Mouse (Mus musculus) erythroblast, embryonic 14.5 days (primary cell): Measurements from ENCODE around the gene AU040320. TPM values are rescaled to one million over a fixed set of nuclear protein-coding genes. Genes with fewer than 3 reads are reported as not detected.

Experiments used
- H3K27me3 ChIP-seq: 2 replicates; pipeline ENCODE4 v1.6.1; 2012; ENCODE audit warnings: inconsistent platforms; ENCODE audit not compliant: control insufficient read depth
- H3K36me3 ChIP-seq: 2 replicates; pipeline ENCODE4 v1.6.1; 2012; ENCODE audit warnings: mild to moderate bottlenecking, inconsistent platforms; ENCODE audit not compliant: control insufficient read depth
- H3K4me1 ChIP-seq: 2 replicates; pipeline ENCODE4 v1.6.1; 2012; ENCODE audit warnings: inconsistent platforms; ENCODE audit not compliant: control insufficient read depth
- H3K4me3 ChIP-seq: replicated peaks from 2 replicates; pipeline ENCODE3; 2012; ENCODE audit warnings: moderate library complexity, mild to moderate bottlenecking, inconsistent platforms
- H3K9me3 ChIP-seq: 2 replicates; pipeline ENCODE4 v1.6.1; 2012; ENCODE audit warnings: low read length, inconsistent platforms, mixed read lengths; ENCODE audit not compliant: control insufficient read depth
- GATA1 ChIP-seq: IDR thresholded peaks from 2 replicates; pipeline ENCODE4 v1.6.1; 2012; ENCODE audit warnings: low read length, inconsistent platforms, mixed read lengths
- TAL1 ChIP-seq: IDR thresholded peaks from 3 replicates; pipeline ENCODE4 v1.6.1; 2012; ENCODE audit warnings: low read length, inconsistent platforms, mixed read lengths
- polyA plus RNA-seq: library from polyadenylated mRNA; stranded (reverse); fragments of >175 nt; gene quantifications from 2 replicates; pipeline ENCODE4 v1.2.3, GENCODE M21; 2012

AU040320 gene
- polyA plus RNA-seq, 1 experiment, result 0.43 TPM

- no peak for TF ChIP-seq GATA1
- TF ChIP-seq TAL1, result no peak
- H3K36me3 ChIP-seq, result peaks cover 45% of the 10 kb centered on the region
- no peaks in the 10 kb centered on the region for H3K27me3 ChIP-seq
- H3K9me3 ChIP-seq, result no peaks in the 10 kb centered on the region
- no peaks in the 10 kb centered on the region for H3K4me1 ChIP-seq
- no peak overlapping the region for H3K4me3 ChIP-seq
Measured at GRCm38 (mm10) chr4:126839873-126840272, 86.5 kb downstream of the AU040320 start.

- H3K9me3 ChIP-seq, result no peaks in the 10 kb centered on the region
Measured at GRCm38 (mm10) chr4:126840996-126841560, 87.7 kb downstream of the AU040320 start.

GRCm38 (mm10) chr4:126842911-126843310 lies 89.6 kb downstream of the AU040320 start:
- Histone ChIP-seq H3K4me1 (no peaks in the 10 kb centered on the region), H3K9me3 (no peaks in the 10 kb centered on the region), H3K4me3 (no peak overlapping the region), H3K36me3 (peaks cover 36% of the 10 kb centered on the region), H3K27me3 (no peaks in the 10 kb centered on the region)
- TF ChIP-seq TAL1 (no peak), GATA1 (no peak)

More at GRCm38 (mm10) chr4:126840996-126841560, 87.7 kb downstream of the AU040320 start:
- no peak for TF ChIP-seq TAL1
- no peak for TF ChIP-seq GATA1
- no peaks in the 10 kb centered on the region for H3K4me1 ChIP-seq
- H3K36me3 ChIP-seq, result peaks cover 37% of the 10 kb centered on the region
- no peaks in the 10 kb centered on the region for H3K27me3 ChIP-seq
- no peak overlapping the region for H3K4me3 ChIP-seq

GRCm38 (mm10) chr4:126845664-126846063 lies 92.3 kb downstream of the AU040320 start:
- H3K9me3 ChIP-seq, result no peaks in the 10 kb centered on the region
- no peak for TF ChIP-seq GATA1
- no peak for TF ChIP-seq TAL1
- no peaks in the 10 kb centered on the region for H3K27me3 ChIP-seq
- H3K4me1 ChIP-seq, result no peaks in the 10 kb centered on the region
- no peak overlapping the region for H3K4me3 ChIP-seq
- peaks cover 38% of the 10 kb centered on the region for H3K36me3 ChIP-seq

- H3K4me1 ChIP-seq, result no peaks in the 10 kb centered on the region
- no peak overlapping the region for H3K4me3 ChIP-seq
- TF ChIP-seq TAL1 (no peak), GATA1 (no peak)
- H3K27me3 ChIP-seq, result no peaks in the 10 kb centered on the region
- H3K9me3 ChIP-seq, result no peaks in the 10 kb centered on the region
- H3K36me3 ChIP-seq, result peaks cover 41% of the 10 kb centered on the region
Measured at GRCm38 (mm10) chr4:126846971-126847370, 93.6 kb downstream of the AU040320 start.

- H3K4me3 ChIP-seq, result no peak overlapping the region
- TF ChIP-seq TAL1, result no peak
- no peak for TF ChIP-seq GATA1
- peaks cover 46% of the 10 kb centered on the region for H3K36me3 ChIP-seq
- H3K27me3 ChIP-seq, result no peaks in the 10 kb centered on the region
- H3K4me1 ChIP-seq, result no peaks in the 10 kb centered on the region
- no peaks in the 10 kb centered on the region for H3K9me3 ChIP-seq
Measured at GRCm38 (mm10) chr4:126850019-126850777, 96.9 kb downstream of the AU040320 start.

GRCm38 (mm10) chr4:126850778-126851080 lies 97.4 kb downstream of the AU040320 start:
- H3K4me3 ChIP-seq, result no peak overlapping the region
- no peak for TF ChIP-seq GATA1
- TF ChIP-seq TAL1, result no peak
- no peaks in the 10 kb centered on the region for H3K27me3 ChIP-seq
- no peaks in the 10 kb centered on the region for H3K4me1 ChIP-seq
- H3K9me3 ChIP-seq, result no peaks in the 10 kb centered on the region
- H3K36me3 ChIP-seq, result peaks cover 46% of the 10 kb centered on the region

GRCm38 (mm10) chr4:126852971-126853370 lies 99.6 kb downstream of the AU040320 start:
- Histone ChIP-seq H3K9me3 (no peaks in the 10 kb centered on the region), H3K4me3 (no peak overlapping the region), H3K27me3 (no peaks in the 10 kb centered on the region), H3K4me1 (no peaks in the 10 kb centered on the region), H3K36me3 (peaks cover 33% of the 10 kb centered on the region)
- no peak for TF ChIP-seq GATA1
- TF ChIP-seq TAL1, result no peak

DNA sequence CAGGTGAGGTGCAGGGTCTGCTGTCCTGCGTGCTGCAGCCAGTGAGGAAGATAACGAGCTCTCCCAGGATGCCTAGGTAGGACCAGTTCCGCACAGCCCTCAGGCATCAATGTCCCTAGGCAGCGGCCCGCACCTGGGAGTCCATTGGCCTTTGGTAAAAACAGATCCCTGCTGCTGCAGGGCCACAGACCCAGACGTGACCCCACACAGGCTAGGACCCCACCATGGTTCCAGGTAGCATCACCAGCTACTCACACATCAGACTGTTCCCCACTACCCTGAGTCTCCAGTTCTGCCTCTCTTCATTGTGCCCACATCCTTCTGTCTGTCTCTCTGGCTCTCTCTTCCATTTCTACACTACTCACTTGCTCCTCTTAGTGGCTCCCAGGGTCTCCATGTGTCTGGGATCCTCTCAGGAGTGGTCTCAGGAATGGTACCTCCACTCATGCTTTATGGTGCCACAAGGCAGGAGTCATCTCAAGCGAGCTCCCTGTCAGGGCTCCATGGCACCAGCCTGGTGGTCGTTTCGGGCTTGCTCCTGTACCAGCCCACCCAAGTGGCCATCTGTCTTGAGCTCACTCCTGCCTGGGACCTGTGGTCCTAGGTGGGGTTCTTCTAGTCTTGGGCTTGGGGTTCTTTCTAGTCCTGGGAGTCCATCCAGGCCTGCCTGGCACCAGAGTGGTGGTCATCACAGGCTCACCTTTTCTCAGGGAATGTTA lies 107.1 kb downstream of the AU040320 start:
- Histone ChIP-seq H3K4me3 (no peak overlapping the region), H3K36me3 (peaks cover 25% of the 10 kb centered on the region), H3K9me3 (no peaks in the 10 kb centered on the region), H3K27me3 (no peaks in the 10 kb centered on the region), H3K4me1 (no peaks in the 10 kb centered on the region)
- TF ChIP-seq GATA1 (no peak), TAL1 (no peak)
